Mouse (Mus musculus) G1E (cell line): Measurements from ENCODE around the gene Fam243.

ENCODE experiments used
- CTCF ChIP-seq: IDR thresholded peaks from 2 replicates; pipeline ENCODE4 v1.5.1; 2012; ENCODE audit warnings: low read depth, low read length, inconsistent platforms, mixed read lengths
- GATA1 ChIP-seq: IDR thresholded peaks from 2 replicates; pipeline ENCODE4 v1.6.1; 2012; ENCODE audit warnings: borderline replicate concordance, low read length, inconsistent platforms, mixed read lengths

GRCm38 (mm10) chr16:92348941-92349340 lies 27.7 kb upstream of the Fam243 start:
- no peak for TF ChIP-seq CTCF
- no peak for TF ChIP-seq GATA1
